Mouse (Mus musculus) CH12.LX (cell line): ENCODE measurements around the gene Elfn2. TPM values are rescaled to one million over a fixed set of nuclear protein-coding genes. Genes with fewer than 3 reads are reported as not detected.

Experiments used
- DNase-seq: peaks from one replicate; pipeline ENCODE4 v3.0.0-alpha.2; 2013; ENCODE audit errors: extremely low read depth
- H3K27ac ChIP-seq: 2 replicates; pipeline ENCODE4 v1.5.1; 2012; ENCODE audit warnings: low read depth, mild to moderate bottlenecking, control low read depth, moderate library complexity; ENCODE audit not compliant: insufficient read depth
- H3K27me3 ChIP-seq: replicated peaks from 2 replicates; pipeline ENCODE3; 2012; ENCODE audit warnings: inconsistent platforms
- H3K36me3 ChIP-seq, 2 experiments: replicated peaks in 1 of 2; 2 replicates each; pipeline versions ENCODE3 to v1.6.1; 2012; ENCODE audit warnings: inconsistent platforms in 1 of 2, low read length in 1 of 2, mild to moderate bottlenecking in 1 of 2, mixed read lengths in 1 of 2, moderate library complexity in 1 of 2; ENCODE audit not compliant: control insufficient read depth in 1 of 2, insufficient read depth in 1 of 2
- H3K4me1 ChIP-seq, 2 experiments: 2 replicates each; pipeline ENCODE4 v1.6.1; 2012; ENCODE audit warnings: inconsistent platforms in 1 of 2, moderate library complexity in 1 of 2; ENCODE audit not compliant: insufficient read depth in 2 of 2, control insufficient read depth in 1 of 2
- H3K4me2 ChIP-seq: 2 replicates; pipeline ENCODE4 v1.6.1; 2012; ENCODE audit warnings: low read depth, mild to moderate bottlenecking, control low read depth; ENCODE audit not compliant: poor library complexity, insufficient read depth, severe bottlenecking
- H3K4me3 ChIP-seq, 3 experiments: fragments of 150-350 bp in 1 of 3; sonication (generic) in 1 of 3; replicated peaks in 1 of 3; 2 replicates each; pipeline versions ENCODE3 to v1.5.1; 2011 to 2012; ENCODE audit warnings: low read depth in 2 of 3, low read length in 2 of 3, mild to moderate bottlenecking in 2 of 3, moderate library complexity in 2 of 3, control low read depth in 1 of 3, improper control_type of control experiment in 1 of 3, inconsistent platforms in 1 of 3, mixed read lengths in 1 of 3; ENCODE audit not compliant: poor library complexity in 1 of 3
- H3K79me2 ChIP-seq: replicated peaks from 2 replicates; pipeline ENCODE4 v1.6.1; 2012; ENCODE audit warnings: mild to moderate bottlenecking, moderate library complexity; ENCODE audit not compliant: control insufficient read depth, poor library complexity, insufficient read depth, severe bottlenecking; ENCODE audit errors: extremely low read depth
- H3K9ac ChIP-seq: 2 replicates; pipeline ENCODE4 v1.6.1; 2012; ENCODE audit warnings: low read depth, mild to moderate bottlenecking, control low read depth, moderate library complexity; ENCODE audit not compliant: insufficient read depth
- H3K9me3 ChIP-seq: replicated peaks from 2 replicates; pipeline ENCODE3; 2012; ENCODE audit warnings: low read length, inconsistent platforms, mixed read lengths
- BHLHE40 ChIP-seq: IDR thresholded peaks from 2 replicates; pipeline ENCODE4 v1.6.1; 2011; ENCODE audit warnings: mild to moderate bottlenecking, low read depth, low read length, improper control_type of control experiment
- CHD1 ChIP-seq: IDR thresholded peaks from 2 replicates; pipeline ENCODE4 v1.6.1; 2012; ENCODE audit warnings: low read depth, low read length, improper control_type of control experiment, inconsistent platforms
- CHD2 ChIP-seq: IDR thresholded peaks from 2 replicates; pipeline ENCODE4 v1.6.1; 2011; ENCODE audit warnings: low read length, improper control_type of control experiment
- CTCF ChIP-seq, 2 experiments: IDR thresholded peaks in 1 of 2; conservative IDR thresholded peaks in 1 of 2; 2 replicates each; pipeline ENCODE4 v1.5.1; 2011 to 2012; ENCODE audit warnings: low read depth in 2 of 2, low read length in 2 of 2, improper control_type of control experiment in 1 of 2, inconsistent platforms in 1 of 2, mild to moderate bottlenecking in 1 of 2, moderate library complexity in 1 of 2
- E2F4 ChIP-seq: IDR thresholded peaks from 2 replicates; pipeline ENCODE4 v1.6.1; 2011; ENCODE audit warnings: low read depth, low read length, improper control_type of control experiment; ENCODE audit not compliant: insufficient replicate concordance
- ELF1 ChIP-seq: IDR thresholded peaks from 2 replicates; pipeline ENCODE4 v1.6.1; 2014; ENCODE audit warnings: low read depth, mild to moderate bottlenecking, inconsistent platforms, low read length, improper control_type of control experiment
- IRF4 ChIP-seq: IDR thresholded peaks from 2 replicates; pipeline ENCODE4 v1.6.1; 2014; ENCODE audit warnings: low read depth, mild to moderate bottlenecking, inconsistent platforms, low read length, improper control_type of control experiment
- JUN ChIP-seq: IDR thresholded peaks from 2 replicates; pipeline ENCODE4 v1.6.1; 2011; ENCODE audit warnings: low read depth, mild to moderate bottlenecking, low read length, improper control_type of control experiment, moderate library complexity; ENCODE audit not compliant: insufficient read depth
- JUND ChIP-seq: conservative IDR thresholded peaks from 2 replicates; pipeline ENCODE4 v1.6.1; 2011; ENCODE audit warnings: low read depth, low read length, improper control_type of control experiment
- KAT2A ChIP-seq: IDR thresholded peaks from 2 replicates; pipeline ENCODE4 v1.6.1; 2012; ENCODE audit warnings: low read length, improper control_type of control experiment, inconsistent platforms; ENCODE audit not compliant: insufficient replicate concordance
- MAX ChIP-seq: IDR thresholded peaks from 2 replicates; pipeline ENCODE4 v1.6.1; 2011; ENCODE audit warnings: low read length, improper control_type of control experiment
- MAZ ChIP-seq: IDR thresholded peaks from 2 replicates; pipeline ENCODE4 v1.6.1; 2012; ENCODE audit warnings: low read depth, mild to moderate bottlenecking, inconsistent platforms, low read length, improper control_type of control experiment, moderate library complexity
- MYC ChIP-seq: IDR thresholded peaks from 2 replicates; pipeline ENCODE4 v1.6.1; 2011; ENCODE audit warnings: low read depth, mild to moderate bottlenecking, improper control_type of control experiment, low read length
- NRF1 ChIP-seq: IDR thresholded peaks from 2 replicates; pipeline ENCODE4 v1.6.1; 2014; ENCODE audit warnings: low read depth, mild to moderate bottlenecking, inconsistent platforms, low read length, improper control_type of control experiment, moderate library complexity
- PAX5 ChIP-seq: IDR thresholded peaks from 2 replicates; pipeline ENCODE4 v1.6.1; 2012; ENCODE audit warnings: low read length, inconsistent platforms, mixed read lengths
- POLR2A ChIP-seq: IDR thresholded peaks from 2 replicates; pipeline ENCODE4 v1.6.1; 2011; ENCODE audit warnings: low read depth, mild to moderate bottlenecking, improper control_type of control experiment, low read length
- POLR2AphosphoS2 ChIP-seq: IDR thresholded peaks from 2 replicates; pipeline ENCODE4 v1.6.1; 2011; ENCODE audit warnings: low read depth, low read length, improper control_type of control experiment
- RAD21 ChIP-seq: IDR thresholded peaks from 2 replicates; pipeline ENCODE4 v1.6.1; 2011; ENCODE audit warnings: low read depth, mild to moderate bottlenecking, low read length, improper control_type of control experiment, moderate library complexity
- SIN3A ChIP-seq: IDR thresholded peaks from 2 replicates; pipeline ENCODE4 v1.6.1; 2012; ENCODE audit warnings: low read length, improper control_type of control experiment, inconsistent platforms
- SMC3 ChIP-seq: IDR thresholded peaks from 2 replicates; pipeline ENCODE4 v1.6.1; 2011; ENCODE audit warnings: low read depth, low read length, improper control_type of control experiment
- TCF12 ChIP-seq: IDR thresholded peaks from 2 replicates; pipeline ENCODE4 v1.6.1; 2014; ENCODE audit warnings: low read depth, mild to moderate bottlenecking, inconsistent platforms, low read length, improper control_type of control experiment
- USF2 ChIP-seq: conservative IDR thresholded peaks from 2 replicates; pipeline ENCODE4 v1.6.1; 2011; ENCODE audit warnings: low read depth, low read length, improper control_type of control experiment
- ZMIZ1 ChIP-seq: IDR thresholded peaks from 2 replicates; pipeline ENCODE4 v1.6.1; 2012; ENCODE audit warnings: low read depth, mild to moderate bottlenecking, inconsistent platforms, low read length, improper control_type of control experiment
- ZNF384 ChIP-seq: IDR thresholded peaks from 2 replicates; pipeline ENCODE4 v1.6.1; 2012; ENCODE audit warnings: low read depth, low read length, improper control_type of control experiment, inconsistent platforms
- dilution Hi-C: fragments of 300-500 bp; cut with MboI; formaldehyde crosslinking; loops from 2 replicates; pipeline ENCODE4 v1.14.3; 2020; ENCODE audit warnings: low sequenced_read_pairs; ENCODE audit not compliant: extremely low pct_unique_long_range_greater_than_20kb, extremely low pct_ligation_motif_present
- in situ Hi-C: fragments of 300-500 bp; cut with MboI; formaldehyde crosslinking; loops from 3 replicates; pipeline ENCODE4 v1.14.3; 2019; ENCODE audit warnings: low sequenced_read_pairs, low pct_ligation_motif_present, low pct_unique_long_range_greater_than_20kb, mixed read lengths
- polyA plus RNA-seq: library from polyadenylated mRNA; unstranded; fragments of >175 nt; gene quantifications from 2 replicates; pipeline ENCODE4 v1.2.1, GENCODE M21; 2012; ENCODE audit warnings: low read depth; ENCODE audit not compliant: insufficient read length
- total RNA-seq, 2 experiments: library from RNA; depleted of rRNA; stranded (reverse); fragments of 300-350 nt in 1 of 2; fragments of >200 nt in 1 of 2; gene quantifications; 2 replicates each; pipeline ENCODE4 v1.2.3; 2012 to 2014

Elfn2 gene
- total and polyA plus RNA-seq, 3 experiments, result 0.06 TPM; not detected in 2

DNA sequence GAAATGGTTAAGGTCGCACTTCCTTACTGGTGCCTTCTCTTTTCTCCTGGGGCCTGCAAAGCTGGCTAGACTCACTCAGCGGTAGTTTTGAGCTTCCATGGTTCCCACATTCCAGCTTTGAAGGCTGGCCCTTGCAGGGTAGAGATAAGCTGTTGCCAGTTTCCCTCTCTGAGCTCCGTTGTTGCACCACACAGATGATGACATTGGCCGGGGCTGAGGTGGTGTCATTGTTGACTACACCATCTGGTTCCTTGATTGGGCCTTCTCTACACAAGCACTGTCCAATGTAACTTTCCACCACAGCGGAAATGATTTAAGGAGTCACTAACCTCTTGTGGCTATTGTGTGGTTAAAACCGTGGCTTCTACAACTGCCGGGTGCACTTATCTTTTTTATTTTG is 2.0 kb upstream of the Elfn2 start:
- no peak for DNase-seq
- H3K9me3 ChIP-seq, result no peaks in the 10 kb centered on the region
- no peak for TF ChIP-seq POLR2AphosphoS2
- TF ChIP-seq PAX5, result no peak
- no peak for TF ChIP-seq NRF1
- no peak for TF ChIP-seq IRF4
- no peak for TF ChIP-seq POLR2A
- TF ChIP-seq MYC, result no peak
- no peak for TF ChIP-seq ZMIZ1
- TF ChIP-seq JUN, result no peak
- TF ChIP-seq MAZ, result no peak
- no peak for TF ChIP-seq ELF1
- TF ChIP-seq E2F4, result no peak
- TF ChIP-seq ZNF384, result no peak
- no peaks in the 10 kb centered on the region for H3K36me3 ChIP-seq
- peaks cover 88% of the 10 kb centered on the region for H3K27me3 ChIP-seq
- peaks cover 0 to 3% of the 10 kb centered on the region in 2 experiments; a peak in 1 of 4 replicates for H3K4me1 ChIP-seq
- no peak overlapping the region for H3K27ac ChIP-seq
- H3K9ac ChIP-seq, result no peak overlapping the region
- 0 out of 2 replicates have a peak overlapping the region, but pooled peaks have one; percentile 39 for H3K4me2 ChIP-seq
- dilution Hi-C loops, result no loop called here
- H3K4me3 ChIP-seq, result no peak overlapping the region
- in situ Hi-C loops, result no loop called here
- no peaks in the 10 kb centered on the region for H3K79me2 ChIP-seq

DNA sequence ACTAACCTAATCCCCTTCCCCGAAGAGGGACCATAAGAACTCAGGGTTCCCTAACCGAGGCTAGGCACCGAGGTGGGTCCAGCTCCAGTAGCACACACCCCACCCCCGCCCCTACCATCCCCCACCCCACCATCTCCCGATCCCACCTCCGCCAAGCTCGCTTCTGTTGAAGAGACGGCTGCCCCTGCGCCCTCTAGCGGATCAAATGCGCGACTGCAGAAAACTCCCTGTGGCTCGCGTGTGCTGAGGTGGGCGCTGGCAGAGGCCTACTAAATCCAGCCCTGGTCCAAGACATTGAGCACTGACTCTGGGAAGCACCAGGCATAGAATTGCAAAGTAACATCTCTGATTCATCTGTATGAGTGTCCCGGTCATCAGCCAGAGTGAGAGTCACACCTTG is 1.5 kb upstream of the Elfn2 start:
- Histone ChIP-seq H3K79me2 (no peaks in the 10 kb centered on the region), H3K27ac (no peak overlapping the region), H3K27me3 (peaks cover 88% of the 10 kb centered on the region), H3K9ac (no peak overlapping the region), H3K4me3 (no peak overlapping the region), H3K4me2 (peak overlapping the region; percentile 39; the same call in 1 of the 2 replicates), H3K4me1 (peaks cover 0 to 3% of the 10 kb centered on the region in 2 experiments; a peak in 1 of 4 replicates), H3K9me3 (no peaks in the 10 kb centered on the region), H3K36me3 (no peaks in the 10 kb centered on the region)
- TF ChIP-seq E2F4 (no peak), TCF12 (no peak), CTCF (conservative IDR thresholded peaks at IDR 0.05 in 1 of 2, IDR thresholded peaks at IDR 0.05 in 1 of 2; ENCODE audit: low read depth in 2 of 2, low read length in 2 of 2) (peak in 1 of 2 experiments; percentile 70; a peak in 2 of 4 replicates), RAD21 (peak; percentile 35), SMC3 (peak; percentile 74), MAZ (no peak), JUND (no peak), CHD1 (no peak), KAT2A (no peak), USF2 (no peak), POLR2AphosphoS2 (no peak), ZMIZ1 (no peak), JUN (no peak), SIN3A (no peak), CHD2 (0 out of 2 replicates have a peak, but pooled peaks have one; percentile 42), ZNF384 (no peak), BHLHE40 (0 out of 2 replicates have a peak, but pooled peaks have one; percentile 7), MYC (no peak), MAX (no peak)
- peak; percentile 56 for DNase-seq
- dilution Hi-C loops, result no loop called here
- in situ Hi-C loops, result no loop called here
